Mouse (Mus musculus) cortical plate, adult 2 months (tissue): ENCODE results near the gene Sema4g. TPM values are rescaled to one million over a fixed set of nuclear protein-coding genes. Genes with fewer than 3 reads are reported as not detected.

ENCODE experiments used
- H3K27ac ChIP-seq: fragments of 200-500 bp; 2 replicates; pipeline ENCODE4 v1.5.1; 2012; ENCODE audit warnings: low read length, control low read depth, inconsistent platforms; ENCODE audit not compliant: insufficient read depth
- H3K4me1 ChIP-seq: fragments of 200-500 bp; 2 replicates; pipeline ENCODE4 v1.6.1; 2011; ENCODE audit warnings: low read length; ENCODE audit not compliant: control insufficient read depth, insufficient read depth
- H3K4me3 ChIP-seq: fragments of 200-500 bp; 2 replicates; pipeline ENCODE4 v1.5.1; 2011; ENCODE audit warnings: mild to moderate bottlenecking, low read length, control low read depth; ENCODE audit not compliant: insufficient read depth
- CTCF ChIP-seq: fragments of 200-500 bp; IDR thresholded peaks from 2 replicates; pipeline ENCODE4 v1.5.1; 2011; ENCODE audit warnings: mild to moderate bottlenecking, control low read depth, low read length; ENCODE audit not compliant: insufficient read depth; ENCODE audit errors: extremely low read depth
- POLR2A ChIP-seq: fragments of 200-500 bp; IDR thresholded peaks from 2 replicates; pipeline ENCODE4 v1.6.1; 2011; ENCODE audit warnings: mild to moderate bottlenecking, low read length, control low read depth; ENCODE audit not compliant: insufficient read depth; ENCODE audit errors: extremely low read depth
- polyA plus RNA-seq: library from polyadenylated mRNA; depleted of rRNA; stranded (reverse); fragments of >200 nt; gene quantifications from 2 replicates; pipeline ENCODE4 v1.2.3, GENCODE M21; 2012; rRNA removed

The Sema4g gene
- polyA plus RNA-seq, 1 experiment, result 26.5 TPM

DNA sequence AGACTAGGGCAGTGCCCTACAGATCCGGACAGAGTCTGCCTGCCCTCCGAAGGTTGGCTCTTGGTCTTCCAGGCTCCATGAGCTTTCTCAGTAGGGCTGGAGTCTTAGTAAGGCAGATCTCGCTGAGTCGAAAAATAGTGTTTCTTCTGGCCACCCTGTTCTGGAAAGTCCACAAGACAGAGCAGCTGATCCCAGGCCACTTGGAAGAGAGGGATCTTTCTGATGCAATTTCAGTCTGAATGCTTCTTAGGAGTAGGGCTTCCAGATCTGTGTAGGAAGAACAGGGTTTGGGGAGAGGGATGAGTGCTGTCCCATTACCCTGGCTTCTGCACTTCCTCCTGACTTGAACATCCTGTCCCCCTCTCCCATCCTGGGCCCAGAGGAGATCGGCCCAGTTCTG lies 56.8 kb downstream of the Sema4g start, which contains the start of gene Pdzd7:
Gene Pdzd7 (minus strand): TSS at position 67 of the 400 bp plus-strand sequence.
- Histone ChIP-seq H3K27ac (peak within 1 kb of the TSS; percentile 93; the same call in 1 of the 2 replicates), H3K4me3 (peak within 1 kb of the TSS; percentile 59), H3K4me1 (peaks cover 2% of the 10 kb centered on the region)
- no peak for TF ChIP-seq CTCF
- no peak for TF ChIP-seq POLR2A

- peaks cover 2% of the 10 kb centered on the region for H3K4me1 ChIP-seq
- H3K4me3 ChIP-seq, result peak overlapping the region; percentile 59
- TF ChIP-seq POLR2A (no peak), CTCF (no peak)
- peak overlapping the region; percentile 93 for H3K27ac ChIP-seq
Observed at GRCm38 (mm10) chr19:45046523-45047321, 57.8 kb downstream of the Sema4g start.

GRCm38 (mm10) chr19:45047417-45047934 lies 58.6 kb downstream of the Sema4g start, which contains the start of gene Sfxn3:
TSS of gene Sfxn3 (plus strand) at chr19:45047503.
- Histone ChIP-seq H3K27ac (peak within 1 kb of the TSS; percentile 93), H3K4me3 (peak within 1 kb of the TSS; percentile 59), H3K4me1 (peaks cover 2% of the 10 kb centered on the region)
- TF ChIP-seq POLR2A, result peak; percentile 86
- TF ChIP-seq CTCF, result peak; percentile 47; the same call in 1 of the 2 replicates

DNA sequence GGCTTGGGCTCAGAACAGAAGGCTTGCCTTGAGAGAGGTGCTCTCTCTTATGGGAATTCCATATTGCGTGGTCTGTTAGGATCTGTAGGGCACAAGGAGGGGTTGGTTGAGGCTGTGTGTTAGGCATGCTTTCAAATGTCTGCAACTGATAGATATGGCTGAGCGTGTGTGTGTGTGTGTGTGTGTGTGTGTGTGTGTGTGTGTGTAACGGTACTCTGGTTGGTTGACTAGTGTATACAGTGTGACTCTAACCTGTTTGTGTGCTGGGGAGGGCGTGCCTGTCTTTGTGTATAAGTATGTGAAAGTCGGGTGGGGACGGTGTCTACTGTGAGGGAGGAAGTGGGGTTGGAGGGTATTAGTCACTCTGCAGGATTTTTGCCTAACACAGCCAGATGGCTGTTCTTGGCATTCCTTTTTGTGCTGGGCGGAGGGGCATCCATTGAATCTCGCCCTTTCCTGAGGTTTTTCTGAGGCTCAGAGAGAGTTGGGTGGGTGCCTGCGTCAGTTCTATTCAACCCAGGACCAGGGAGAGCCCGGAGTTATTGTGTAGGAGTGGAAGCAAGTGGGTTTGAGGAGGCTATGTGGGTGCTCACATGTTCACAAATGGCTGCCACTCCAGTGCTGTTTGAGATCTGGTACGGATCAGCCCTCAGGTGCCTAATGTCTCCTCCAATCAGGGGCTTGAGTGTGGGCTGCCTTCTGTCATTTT lies 59.2 kb downstream of the Sema4g start:
- peaks cover 2% of the 10 kb centered on the region for H3K4me1 ChIP-seq
- peak overlapping the region; percentile 93 for H3K27ac ChIP-seq
- TF ChIP-seq POLR2A, result peak; percentile 64
- no peak for TF ChIP-seq CTCF

DNA sequence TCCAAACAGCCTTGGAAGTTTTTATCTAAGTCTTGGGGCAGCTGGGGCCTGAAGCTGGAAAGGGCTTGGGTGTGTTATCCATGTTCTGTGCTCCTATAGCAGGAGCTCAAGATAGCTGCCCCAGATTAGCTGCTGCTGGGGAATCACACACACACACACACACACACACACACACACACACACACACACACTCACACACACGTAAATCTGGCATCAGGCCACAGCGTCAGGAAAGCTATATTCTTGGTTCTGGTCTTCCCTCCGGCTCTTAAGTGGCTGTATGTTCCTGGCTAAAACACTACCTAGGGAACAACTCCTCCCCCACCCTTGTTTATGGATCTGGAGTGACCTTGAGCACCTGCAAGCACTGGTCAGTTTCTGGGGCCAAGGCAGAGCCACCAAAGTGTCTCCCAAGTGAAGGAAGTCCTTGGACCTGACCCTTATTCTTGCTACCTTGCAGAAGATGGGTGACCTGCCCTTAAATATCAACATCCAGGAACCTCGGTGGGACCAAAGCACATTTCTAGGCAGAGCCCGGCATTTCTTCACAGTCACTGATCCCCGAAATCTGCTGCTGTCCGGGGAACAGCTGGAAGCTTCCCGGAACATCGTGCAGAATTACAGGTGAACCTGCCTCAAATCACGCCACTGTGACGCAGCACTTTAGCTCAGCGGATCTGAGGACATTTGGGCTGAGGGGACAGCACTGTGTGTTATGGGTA lies 59.9 kb downstream of the Sema4g start:
- H3K4me3 ChIP-seq, result peak overlapping the region; percentile 59
- no peak for TF ChIP-seq CTCF
- TF ChIP-seq POLR2A, result no peak
- H3K27ac ChIP-seq, result peak overlapping the region; percentile 93
- H3K4me1 ChIP-seq, result peaks cover 2% of the 10 kb centered on the region

More for the DNA sequence above, 59.2 kb downstream of the Sema4g start:
- peak overlapping the region; percentile 59 for H3K4me3 ChIP-seq

- Histone ChIP-seq H3K4me1 (peaks cover 2% of the 10 kb centered on the region), H3K27ac (peak overlapping the region; percentile 93), H3K4me3 (peak overlapping the region; percentile 59)
Observed at GRCm38 (mm10) chr19:45049523-45049922, 60.6 kb downstream of the Sema4g start.

More at GRCm38 (mm10) chr19:45049523-45049922, 60.6 kb downstream of the Sema4g start:
- no peak for TF ChIP-seq CTCF
- TF ChIP-seq POLR2A, result no peak

Other genes with a start within 250 kb of the Sema4g start
- 0.06 and 0.13 TPM in 2 replicates for gene Pax2, start 233.1 kb upstream of the Sema4g start, polyA plus RNA-seq
- 40.8 and 44.3 TPM in 2 replicates for gene Slf2, start 58.0 kb upstream of the Sema4g start, polyA plus RNA-seq
- gene Twnk, start 16.6 kb downstream of the Sema4g start, polyA plus RNA-seq, result 10.5 and 10.7 TPM in 2 replicates
- gene Mrpl43, start 17.3 kb downstream of the Sema4g start, polyA plus RNA-seq, result 68.3 and 70.8 TPM in 2 replicates
- gene Lzts2, start 25.3 kb downstream of the Sema4g start, polyA plus RNA-seq, result 39.3 and 40.1 TPM in 2 replicates
- gene Pdzd7, start 56.6 kb downstream of the Sema4g start, polyA plus RNA-seq, result 7.5 and 8.8 TPM in 2 replicates
- 113 and 119 TPM in 2 replicates for gene Sfxn3, start 58.4 kb downstream of the Sema4g start, polyA plus RNA-seq
- gene Kazald1, start 86.1 kb downstream of the Sema4g start, polyA plus RNA-seq, result 6.8 and 9.1 TPM in 2 replicates
- gene Tlx1, start 161.6 kb downstream of the Sema4g start, polyA plus RNA-seq, result not detected in 2 replicates
- 0.04 TPM in 1 of 2 replicates, not detected in the other for gene Lbx1, start 246.7 kb downstream of the Sema4g start, polyA plus RNA-seq